Mouse (Mus musculus) stomach, postnatal 0 days (tissue): Measurements from ENCODE around the gene Mtfr1l.

ENCODE experiments used
- CTCF ChIP-seq: IDR thresholded peaks from 2 replicates; pipeline ENCODE4 v1.5.1; 2016; ENCODE audit warnings: antibody characterized with exemption, low read depth, mild to moderate bottlenecking, moderate library complexity
- EP300 ChIP-seq: optimal IDR thresholded peaks from 2 replicates; pipeline ENCODE3; 2016; ENCODE audit warnings: antibody characterized with exemption

GRCm38 (mm10) chr4:134506713-134507112 lies 28.5 kb downstream of the Mtfr1l start:
- TF ChIP-seq EP300 (no peak), CTCF (no peak)
